Mouse (Mus musculus) megakaryocyte, embryonic 14.5 days (primary cell): ENCODE data around the gene Cyp4f39. TPM values are rescaled to one million over a fixed set of nuclear protein-coding genes. Genes with fewer than 3 reads are reported as not detected.
A peak's percentile ranks its signal among the peaks of the same experiment; 100 is the strongest.
"Not testable (repeated sequence)": the region's sequence is repeated elsewhere in the genome, so short reads cannot be mapped to it uniquely, and the experiment has no call there.

Source experiments
- H3K27me3 ChIP-seq: replicated peaks from 2 replicates; pipeline ENCODE3; 2012; ENCODE audit warnings: inconsistent platforms
- H3K36me3 ChIP-seq: replicated peaks from 2 replicates; pipeline ENCODE3; 2012; ENCODE audit warnings: low read length, inconsistent platforms, mixed read lengths
- H3K4me1 ChIP-seq: 2 replicates; pipeline ENCODE4 v1.6.1; 2012; ENCODE audit warnings: inconsistent platforms
- H3K4me3 ChIP-seq: replicated peaks from 2 replicates; pipeline ENCODE3; 2012; ENCODE audit warnings: moderate library complexity, mild to moderate bottlenecking, inconsistent platforms
- H3K9me3 ChIP-seq: 2 replicates; pipeline ENCODE4 v1.6.1; 2012; ENCODE audit warnings: inconsistent platforms
- FLI1 ChIP-seq: IDR thresholded peaks from 2 replicates; pipeline ENCODE4 v1.6.1; 2012; ENCODE audit warnings: low read length, inconsistent platforms, mixed read lengths
- GATA1 ChIP-seq: IDR thresholded peaks from 3 replicates; pipeline ENCODE4 v1.6.1; 2012; ENCODE audit warnings: mixed read lengths, low read length, inconsistent platforms, borderline replicate concordance
- polyA plus RNA-seq: library from polyadenylated mRNA; stranded (reverse); fragments of >175 nt; gene quantifications from 2 replicates; pipeline ENCODE4 v1.2.3, GENCODE M21; 2012; ENCODE audit warnings: low replicate concordance; ENCODE audit not compliant: insufficient read depth

The Cyp4f39 gene
- polyA plus RNA-seq, 1 experiment: not detected

DNA sequence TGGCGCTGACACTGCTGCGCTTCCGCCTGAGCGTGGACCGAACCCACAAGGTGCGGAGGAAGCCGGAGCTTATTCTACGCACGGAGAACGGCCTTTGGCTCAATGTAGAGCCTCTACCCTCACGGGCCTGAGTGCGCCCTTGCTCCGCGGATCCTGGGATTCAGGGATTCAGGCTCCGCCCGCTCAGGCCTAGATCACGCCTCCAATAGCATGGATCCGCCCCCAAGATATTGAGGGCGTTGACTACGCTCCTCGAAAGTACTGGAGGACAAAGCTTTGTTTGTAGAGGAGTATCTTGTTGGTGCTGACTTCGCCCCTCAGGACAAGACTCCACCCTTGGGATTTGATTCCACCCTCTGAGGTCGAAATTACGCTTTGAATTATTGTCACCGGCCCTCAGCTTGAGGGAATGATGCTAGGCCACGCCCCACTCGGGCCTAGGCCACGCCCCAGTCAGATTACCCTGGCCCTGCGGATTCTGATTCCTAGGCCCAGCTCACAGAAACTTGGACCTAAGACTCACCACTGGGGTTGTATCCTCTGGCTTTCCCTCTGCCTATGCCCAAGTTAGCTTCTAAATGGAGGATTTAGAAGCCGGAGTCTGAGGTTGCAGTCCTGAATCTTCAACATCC is 39.9 kb downstream of the Cyp4f39 start:
- Histone ChIP-seq H3K9me3 (peaks cover 15% of the 10 kb centered on the region), H3K4me1 (peaks cover 15% of the 10 kb centered on the region), H3K27me3 (peaks cover 39% of the 10 kb centered on the region), H3K4me3 (peak overlapping the region; percentile 77), H3K36me3 (no peaks in the 10 kb centered on the region)
- TF ChIP-seq FLI1: no peak
- TF ChIP-seq GATA1: no peak

DNA sequence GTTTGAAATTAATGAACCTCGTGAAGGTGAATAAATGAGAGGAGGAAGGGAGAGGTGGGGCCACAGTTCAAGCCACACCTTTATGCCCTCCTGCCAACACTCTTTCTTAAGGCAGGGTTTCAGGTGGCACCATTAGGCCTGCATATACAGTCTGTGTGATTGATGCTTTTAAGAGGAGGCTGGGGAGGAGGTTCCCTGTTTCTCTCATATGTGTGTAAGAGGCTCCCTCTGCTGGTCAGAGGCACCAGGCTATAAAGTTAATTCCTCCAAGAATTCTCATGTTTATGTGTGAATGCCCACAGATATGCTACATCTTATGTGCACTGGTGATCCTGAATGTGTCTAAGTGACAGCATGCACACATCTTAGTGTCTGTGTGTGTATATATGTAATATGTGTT is 42.1 kb downstream of the Cyp4f39 start:
- Histone ChIP-seq H3K4me3 (no peak overlapping the region), H3K27me3 (peaks cover 34% of the 10 kb centered on the region), H3K4me1 (peaks cover 15% of the 10 kb centered on the region), H3K36me3 (no peaks in the 10 kb centered on the region), H3K9me3 (peaks cover 22% of the 10 kb centered on the region)
- no peak for TF ChIP-seq FLI1
- no peak for TF ChIP-seq GATA1

DNA sequence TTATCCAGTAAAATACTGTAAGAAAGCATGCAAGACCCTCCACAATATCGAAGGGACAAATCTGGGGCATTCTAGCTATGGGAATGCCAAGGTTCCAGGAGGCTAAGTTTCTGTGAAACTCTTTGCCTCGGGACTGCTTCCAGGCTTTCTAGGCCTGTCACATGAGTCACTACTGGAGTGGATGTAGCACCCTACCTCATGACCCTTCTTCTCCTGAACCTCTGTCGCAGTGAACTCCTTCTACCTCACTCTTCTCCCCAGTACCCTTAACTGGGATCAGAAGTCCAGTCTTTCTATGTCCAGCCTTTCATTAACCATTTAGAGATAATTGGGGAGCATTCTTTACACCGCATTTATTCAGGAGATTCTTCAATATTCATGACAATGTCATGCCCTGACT is 48.0 kb downstream of the Cyp4f39 start:
- not testable (repeated sequence) for H3K4me3 ChIP-seq, H3K27me3 ChIP-seq, H3K36me3 ChIP-seq, H3K4me1 ChIP-seq
- H3K9me3 ChIP-seq: peaks cover 25% of the 10 kb centered on the region

DNA sequence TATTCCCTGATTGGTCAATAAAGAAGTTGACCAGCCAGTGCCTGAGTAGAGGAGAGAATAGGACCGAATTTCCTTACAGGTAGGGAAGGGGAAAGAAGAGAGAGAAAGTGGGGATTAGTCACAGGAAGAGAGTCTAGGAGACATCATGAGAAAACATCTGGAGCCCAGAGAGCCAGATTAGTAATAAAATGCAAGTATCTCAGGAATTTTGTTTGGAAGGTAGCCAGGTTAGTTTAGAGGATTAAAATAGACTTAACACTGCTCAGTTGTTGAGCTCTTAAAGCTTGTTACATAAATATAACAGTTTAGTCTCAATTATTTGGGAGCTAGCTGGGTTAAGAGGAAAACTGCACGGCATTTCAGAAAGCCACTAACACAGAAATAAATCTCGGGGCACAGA is 48.5 kb downstream of the Cyp4f39 start:
- Histone ChIP-seq H3K9me3 (peaks cover 23% of the 10 kb centered on the region), H3K36me3 (no peaks in the 10 kb centered on the region), H3K4me3 (no peak overlapping the region), H3K4me1 (peaks cover 15% of the 10 kb centered on the region), H3K27me3 (peaks cover 8% of the 10 kb centered on the region)
- TF ChIP-seq FLI1: no peak
- no peak for TF ChIP-seq GATA1

DNA sequence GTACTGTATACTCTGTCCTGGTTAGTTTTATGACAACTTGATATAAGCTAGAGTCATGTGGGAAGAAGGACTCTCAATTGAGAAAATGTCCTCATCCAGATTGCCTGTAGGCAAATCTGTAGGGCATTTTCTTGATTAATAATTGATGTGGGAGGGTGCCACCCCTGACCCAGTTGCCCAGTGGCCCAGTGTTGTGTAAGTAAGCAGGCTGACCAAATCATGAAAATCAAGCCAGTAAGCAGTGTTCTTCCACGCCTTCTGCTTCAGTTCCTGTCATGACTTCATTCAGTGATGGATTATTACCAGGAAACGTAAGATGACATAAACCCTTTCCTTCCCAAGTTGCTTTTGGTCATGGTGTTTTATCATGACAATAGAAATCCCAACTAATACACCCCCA is 50.6 kb downstream of the Cyp4f39 start:
- Histone ChIP-seq H3K27me3 (peaks cover 16% of the 10 kb centered on the region), H3K4me3 (no peak overlapping the region), H3K4me1 (peaks cover 29% of the 10 kb centered on the region), H3K9me3 (peaks cover 10% of the 10 kb centered on the region; the same call in 1 of the 2 replicates), H3K36me3 (no peaks in the 10 kb centered on the region)
- TF ChIP-seq GATA1 (no peak), FLI1 (no peak)

DNA sequence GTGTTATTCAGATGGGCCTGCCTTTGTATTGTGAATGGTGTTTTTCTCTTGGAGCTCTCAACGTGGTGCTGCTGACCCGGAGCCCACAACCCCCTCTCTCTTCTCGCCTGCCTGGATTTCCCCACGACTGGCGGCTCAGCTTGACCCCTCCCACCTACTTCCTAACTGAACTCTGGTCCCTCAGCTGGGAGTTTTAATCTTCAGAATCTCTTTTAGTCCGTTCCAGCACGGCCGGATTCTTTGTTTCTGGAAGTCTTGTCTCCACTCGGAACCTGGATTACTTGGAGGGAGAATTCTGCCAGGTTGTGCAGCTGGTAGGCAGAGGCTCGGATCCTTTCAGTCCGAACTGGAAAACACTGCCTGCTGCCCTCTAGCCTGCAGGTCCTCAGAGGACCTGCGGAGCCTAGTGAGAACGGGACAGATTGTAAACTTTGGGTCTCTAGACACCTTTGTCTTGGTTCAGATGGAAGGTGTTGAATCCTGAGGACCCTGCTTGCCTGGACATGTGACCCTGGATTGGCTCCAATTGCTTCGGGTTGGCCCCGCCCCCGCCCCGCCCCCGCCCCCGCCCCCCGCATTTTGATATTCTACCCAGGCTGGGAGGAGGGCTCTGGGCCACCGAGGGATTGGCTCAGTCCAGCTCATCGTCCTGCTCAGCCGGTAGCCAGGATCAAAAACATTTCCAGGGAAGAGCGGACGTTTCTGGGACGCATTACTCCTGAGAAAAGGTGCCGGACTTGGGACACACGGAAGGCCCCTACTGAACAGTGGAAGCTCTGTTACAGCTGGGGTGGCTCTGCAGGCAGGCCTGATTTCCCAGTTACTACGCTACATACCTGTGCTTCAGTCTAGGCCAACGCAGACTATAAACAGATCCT is 53.6 kb downstream of the Cyp4f39 start, which contains the start of gene Cyp4f17:
Gene Cyp4f17, plus strand, starts transcription at position 200 of the 878 bp plus-strand sequence.
- Histone ChIP-seq H3K9me3 (no peaks in the 10 kb centered on the region), H3K4me1 (peaks cover 33% of the 10 kb centered on the region), H3K27me3 (peaks cover 14% of the 10 kb centered on the region), H3K4me3 (peak within 1 kb of the TSS; percentile 89), H3K36me3 (no peaks in the 10 kb centered on the region)
- TF ChIP-seq FLI1 (no peak), GATA1 (no peak)

DNA sequence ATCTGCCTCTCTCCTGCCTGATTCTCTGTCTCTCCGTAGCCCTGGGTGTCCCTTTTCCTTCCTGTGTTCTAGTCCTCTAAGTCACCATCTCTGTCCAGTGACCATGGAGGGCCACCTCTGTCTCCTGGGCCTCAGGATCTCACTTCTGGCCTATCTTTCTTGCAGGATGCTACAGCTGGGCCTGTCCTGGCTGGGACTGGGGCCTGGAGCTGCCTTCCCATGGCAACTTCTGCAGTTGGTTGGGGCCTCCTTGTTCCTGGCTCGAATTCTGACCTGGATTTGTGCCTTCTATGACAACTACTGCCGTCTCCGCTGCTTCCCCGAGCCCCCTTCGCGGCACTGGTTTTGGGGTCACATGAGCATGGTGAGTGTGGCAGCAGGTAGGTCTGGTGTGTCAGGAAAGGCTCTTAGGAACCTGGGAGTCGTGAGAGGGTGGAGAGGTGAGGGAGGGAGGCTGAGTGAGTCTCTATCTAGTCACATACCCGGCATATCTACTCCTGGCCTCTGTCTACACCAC is 54.3 kb downstream of the Cyp4f39 start:
- no peak for TF ChIP-seq FLI1
- TF ChIP-seq GATA1: no peak
- peak overlapping the region; percentile 89 for H3K4me3 ChIP-seq
- H3K36me3 ChIP-seq: no peaks in the 10 kb centered on the region
- H3K9me3 ChIP-seq: no peaks in the 10 kb centered on the region
- H3K27me3 ChIP-seq: peaks cover 11% of the 10 kb centered on the region
- H3K4me1 ChIP-seq: peaks cover 33% of the 10 kb centered on the region

DNA sequence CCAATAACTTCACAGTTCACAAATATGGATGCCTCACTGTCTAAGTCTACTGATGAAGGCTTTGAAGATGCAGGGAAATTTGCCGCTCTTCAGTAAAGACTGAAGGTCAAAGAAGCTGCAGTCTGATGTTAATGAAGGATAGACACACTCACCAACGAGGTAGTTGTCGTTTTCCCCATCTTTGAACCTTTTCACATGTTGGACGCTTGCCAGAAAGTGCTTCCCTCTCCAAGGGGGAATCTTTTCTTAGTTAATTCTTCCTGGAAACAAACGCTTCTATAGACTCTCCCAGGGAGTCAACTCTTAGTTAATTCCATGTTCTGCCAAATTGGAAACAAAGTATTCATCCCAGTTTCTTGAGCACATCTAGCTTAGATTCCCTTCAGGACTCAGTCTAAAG is 63.6 kb downstream of the Cyp4f39 start:
- no peak for TF ChIP-seq FLI1
- no peak for TF ChIP-seq GATA1
- Histone ChIP-seq H3K27me3 (peaks cover 2% of the 10 kb centered on the region), H3K9me3 (no peaks in the 10 kb centered on the region), H3K4me3 (no peak overlapping the region), H3K4me1 (peaks cover 10% of the 10 kb centered on the region; the same call in 1 of the 2 replicates), H3K36me3 (no peaks in the 10 kb centered on the region)

DNA sequence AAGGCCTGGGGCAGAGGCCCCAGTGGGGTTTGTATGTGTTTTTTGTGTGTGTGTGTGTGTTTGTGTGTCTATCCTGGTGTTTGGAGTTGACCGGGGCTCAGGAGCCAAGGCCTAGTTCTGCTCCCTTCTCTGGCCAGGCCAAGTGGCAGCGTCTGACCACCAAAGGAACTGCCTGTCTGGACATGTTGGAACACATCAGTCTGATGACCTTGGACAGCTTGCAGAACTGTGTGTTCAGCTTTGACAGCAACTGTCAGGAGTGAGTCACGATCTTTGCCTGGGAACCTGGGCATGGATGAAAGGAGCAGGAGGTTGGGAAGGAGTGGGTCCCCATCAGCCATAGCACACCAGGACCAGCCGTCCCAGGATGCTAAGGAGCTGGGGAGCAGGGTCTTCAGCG is 69.5 kb downstream of the Cyp4f39 start:
- no peak for TF ChIP-seq GATA1
- TF ChIP-seq FLI1: no peak
- no peaks in the 10 kb centered on the region for H3K36me3 ChIP-seq
- H3K4me1 ChIP-seq: peaks cover 23% of the 10 kb centered on the region; the same call in 1 of the 2 replicates
- peaks cover 1% of the 10 kb centered on the region for H3K27me3 ChIP-seq
- no peak overlapping the region for H3K4me3 ChIP-seq
- H3K9me3 ChIP-seq: no peaks in the 10 kb centered on the region

DNA sequence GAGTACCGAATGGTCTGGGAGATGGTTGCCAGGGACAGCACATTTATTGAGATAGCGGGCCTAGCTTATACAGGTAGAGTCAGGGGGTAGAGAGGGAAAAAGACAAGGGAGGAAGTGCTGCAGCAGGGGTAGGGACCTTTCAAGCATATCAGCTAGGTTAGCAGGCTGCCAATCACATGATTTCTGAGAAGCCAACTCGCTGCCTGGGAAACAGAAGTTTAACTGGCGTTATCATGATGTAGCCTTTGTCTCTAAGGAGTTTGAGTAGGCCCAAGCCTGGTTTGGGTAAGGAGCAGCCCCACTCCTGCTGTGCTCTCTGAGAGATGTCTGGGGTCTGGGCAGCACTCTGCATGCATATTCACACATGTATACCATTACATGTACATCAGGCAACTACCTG is 69.9 kb downstream of the Cyp4f39 start:
- TF ChIP-seq FLI1: no peak
- TF ChIP-seq GATA1: no peak
- Histone ChIP-seq H3K36me3 (no peaks in the 10 kb centered on the region), H3K27me3 (peaks cover 1% of the 10 kb centered on the region), H3K9me3 (no peaks in the 10 kb centered on the region), H3K4me3 (no peak overlapping the region), H3K4me1 (peaks cover 23% of the 10 kb centered on the region; the same call in 1 of the 2 replicates)
